Mouse (Mus musculus) CD4-positive, CD25-positive, alpha-beta regulatory T cell, adult 2 months (primary cell): ENCODE measurements at regions not wholly inside any gene's neighbourhood (a gene's known extent, or its start where the extent isn't known, plus 50 kb on each side); places are given as distances from the start of the nearest gene placed in this dataset.

Experiments
- DNase-seq: peaks from one replicate; pipeline ENCODE4 v3.0.0-alpha.2; 2012; ENCODE audit warnings: low read depth, low spot score

- no peak for DNase-seq
Observed at GRCm38 (mm10) chr2:166274016-166274346, 118.5 kb upstream of the Sulf2 start.

GRCm38 (mm10) chr2:166273312-166274015 lies 118.0 kb upstream of the Sulf2 start:
- no peak for DNase-seq

GRCm38 (mm10) chr2:166272841-166273240 lies 117.4 kb upstream of the Sulf2 start:
- no peak for DNase-seq

GRCm38 (mm10) chr2:166272190-166272543 lies 116.7 kb upstream of the Sulf2 start:
- no peak for DNase-seq

- DNase-seq: no peak
Observed at GRCm38 (mm10) chr2:166271373-166272189, 116.1 kb upstream of the Sulf2 start.

DNA sequence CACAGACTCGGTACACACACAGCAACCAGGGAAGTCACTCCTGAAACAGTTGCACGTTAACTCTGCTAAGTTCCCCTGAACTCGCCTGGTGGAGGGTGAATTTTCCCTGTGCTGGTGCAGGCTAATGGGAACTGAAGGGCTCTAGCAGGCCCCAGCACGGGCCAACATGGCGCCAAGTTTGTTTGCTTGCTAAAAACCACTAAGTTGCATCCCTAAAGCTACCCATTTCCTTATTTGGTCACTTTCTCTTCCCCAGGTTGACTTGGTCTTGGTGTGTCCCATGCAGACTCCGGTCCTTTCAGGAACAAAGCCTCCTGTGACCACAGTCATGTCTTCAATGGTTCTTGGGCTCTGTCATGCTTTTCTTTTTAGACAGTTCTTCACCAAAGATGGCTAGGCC lies 114.5 kb upstream of the Sulf2 start:
- no peak for DNase-seq

DNA sequence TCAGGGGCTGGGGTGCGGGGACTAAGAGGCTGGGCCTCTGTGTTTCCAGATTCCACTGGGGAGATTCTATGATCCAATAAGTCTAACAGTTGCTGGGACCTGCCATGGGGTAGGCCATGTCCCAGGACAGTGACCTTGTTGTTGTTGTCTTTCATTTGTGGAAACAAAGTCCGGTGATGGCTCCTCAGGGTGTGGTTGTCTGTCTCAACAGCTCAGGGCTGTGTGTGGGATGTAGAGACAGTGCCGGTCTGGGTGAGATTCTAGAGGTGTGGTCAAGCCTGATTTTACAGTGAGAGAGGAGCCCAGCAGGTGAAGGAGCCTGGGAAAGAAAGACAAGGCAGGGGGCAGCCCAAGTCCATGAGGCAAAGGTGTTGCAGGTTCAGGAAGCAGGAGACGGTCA lies 111.5 kb upstream of the Sulf2 start:
- no peak for DNase-seq

GRCm38 (mm10) chr2:166266507-166266906 lies 111.0 kb upstream of the Sulf2 start:
- no peak for DNase-seq

DNA sequence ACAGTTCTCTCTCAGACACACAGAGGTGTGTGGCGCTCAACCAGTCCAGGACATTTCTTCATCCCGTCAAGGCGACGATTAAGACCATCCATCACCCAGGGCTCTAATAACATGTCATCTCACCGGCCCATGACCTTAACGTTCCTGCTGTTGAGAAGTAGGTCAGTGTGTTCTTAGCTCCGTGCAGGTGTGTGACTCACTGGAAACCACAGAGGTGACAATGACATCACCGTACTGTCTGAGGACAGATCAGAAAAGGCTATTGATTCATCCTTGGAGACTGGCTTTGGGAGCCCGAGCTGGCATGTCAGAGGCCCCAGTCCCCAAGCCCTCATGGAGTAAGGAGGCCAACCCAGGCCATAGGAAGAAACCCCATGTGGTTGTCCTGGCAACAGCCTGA lies 109.3 kb upstream of the Sulf2 start:
- peak; percentile 6 for DNase-seq

DNA sequence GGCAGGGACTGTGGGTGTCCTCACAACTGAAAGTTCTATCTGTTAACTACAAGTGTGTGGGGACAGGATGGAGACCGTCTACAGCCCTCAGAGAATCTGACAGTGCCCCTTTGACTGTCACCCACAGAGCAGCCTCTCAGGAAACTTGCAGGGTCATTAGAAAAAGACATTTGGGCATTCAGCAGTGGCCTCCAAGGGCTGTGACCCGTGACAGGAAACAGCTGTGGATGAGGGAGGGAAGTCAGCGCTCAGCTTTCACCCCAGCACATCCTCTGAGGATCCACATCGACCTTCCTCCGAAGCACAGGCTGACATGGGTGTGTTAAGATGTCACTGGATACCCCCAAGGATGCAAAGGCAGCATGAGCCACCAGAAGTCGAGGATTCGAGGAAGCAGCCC lies 106.3 kb upstream of the Sulf2 start:
- no peak for DNase-seq

DNA sequence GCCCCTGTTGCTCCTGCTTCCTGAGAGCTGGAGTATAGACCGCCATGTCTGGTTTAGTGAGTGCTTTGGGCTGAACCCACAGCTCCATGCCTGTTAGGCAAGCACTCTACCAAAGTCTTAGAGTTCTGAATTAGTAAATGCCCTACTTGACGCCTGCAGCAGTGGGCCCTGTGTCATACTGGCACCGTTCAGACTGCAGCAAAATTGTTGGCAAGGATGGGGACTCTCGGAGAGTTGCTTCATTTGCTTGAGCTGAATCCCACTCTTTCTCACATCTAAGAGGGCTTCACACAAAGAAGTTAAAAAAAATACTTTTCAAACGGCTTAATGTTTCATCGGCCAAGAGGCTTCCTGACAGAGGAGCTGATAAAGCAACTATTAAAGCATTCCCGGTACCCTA lies 105.6 kb upstream of the Sulf2 start:
- DNase-seq: no peak

- no peak for DNase-seq
Observed at GRCm38 (mm10) chr2:166258771-166259180, 103.3 kb upstream of the Sulf2 start.

- DNase-seq: no peak
Observed at GRCm38 (mm10) chr2:166257666-166258065, 102.2 kb upstream of the Sulf2 start.

DNA sequence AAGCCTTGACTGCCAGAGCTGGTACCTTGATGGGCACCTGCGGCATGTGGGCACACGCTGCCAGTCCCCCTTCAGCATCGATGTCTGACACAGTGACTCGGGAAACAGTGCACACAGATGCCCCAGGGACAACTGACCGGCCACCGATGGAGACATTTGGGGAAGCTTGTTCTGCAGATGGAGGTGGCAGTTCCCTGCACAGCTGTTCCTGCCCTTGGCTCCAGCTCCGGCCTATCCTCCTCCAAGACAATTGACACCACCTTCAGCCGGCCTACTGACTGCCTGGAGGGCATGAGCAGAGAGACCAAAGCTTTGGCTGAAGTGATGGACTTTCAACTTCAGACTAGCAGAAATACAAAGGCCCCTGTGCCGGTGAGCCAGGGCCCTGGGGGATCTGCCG lies 100.7 kb upstream of the Sulf2 start:
- no peak for DNase-seq

DNA sequence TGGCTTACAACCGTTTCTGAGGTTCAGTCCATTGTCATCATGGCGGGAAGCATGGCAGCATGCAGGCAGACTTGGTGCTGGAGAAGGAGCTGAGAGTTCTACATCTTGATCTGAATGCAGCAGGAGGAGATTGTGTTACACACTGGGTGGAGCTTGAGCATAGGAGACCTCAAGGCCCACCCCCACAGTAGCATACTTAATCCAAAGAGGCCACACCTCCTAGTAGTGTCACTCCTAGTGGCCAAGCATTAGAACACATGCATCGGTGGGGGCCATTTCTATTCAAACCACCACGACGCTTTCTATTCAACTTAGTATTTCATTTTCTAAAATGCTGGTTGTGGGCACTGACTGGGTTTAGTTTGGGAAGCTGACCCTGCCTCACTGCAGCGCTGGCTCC lies 99.1 kb upstream of the Sulf2 start:
- DNase-seq: no peak

- DNase-seq: no peak
Observed at GRCm38 (mm10) chr2:166252107-166252506, 96.6 kb upstream of the Sulf2 start.

DNA sequence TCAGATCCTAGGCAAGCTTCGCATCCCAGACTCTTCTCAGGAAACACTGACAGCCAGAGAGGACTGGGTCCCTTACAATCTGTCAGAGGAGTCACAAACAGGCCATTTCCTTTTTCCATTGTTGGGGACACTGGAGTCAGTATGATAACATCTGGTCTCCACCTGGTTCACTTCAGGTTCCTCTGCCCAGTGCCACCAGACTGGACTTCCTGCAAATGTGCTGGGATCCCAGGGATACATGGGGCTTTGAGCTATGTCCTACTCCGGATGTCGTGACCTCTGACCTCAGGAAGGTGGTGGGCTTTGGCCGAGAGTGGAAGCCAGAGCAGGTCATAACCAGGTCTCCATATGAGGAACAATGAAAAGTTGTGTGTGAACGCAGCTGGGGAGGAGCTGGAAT lies 96.0 kb upstream of the Sulf2 start:
- no peak for DNase-seq

- DNase-seq: no peak
Observed at GRCm38 (mm10) chr2:166250571-166250970, 95.1 kb upstream of the Sulf2 start.

DNA sequence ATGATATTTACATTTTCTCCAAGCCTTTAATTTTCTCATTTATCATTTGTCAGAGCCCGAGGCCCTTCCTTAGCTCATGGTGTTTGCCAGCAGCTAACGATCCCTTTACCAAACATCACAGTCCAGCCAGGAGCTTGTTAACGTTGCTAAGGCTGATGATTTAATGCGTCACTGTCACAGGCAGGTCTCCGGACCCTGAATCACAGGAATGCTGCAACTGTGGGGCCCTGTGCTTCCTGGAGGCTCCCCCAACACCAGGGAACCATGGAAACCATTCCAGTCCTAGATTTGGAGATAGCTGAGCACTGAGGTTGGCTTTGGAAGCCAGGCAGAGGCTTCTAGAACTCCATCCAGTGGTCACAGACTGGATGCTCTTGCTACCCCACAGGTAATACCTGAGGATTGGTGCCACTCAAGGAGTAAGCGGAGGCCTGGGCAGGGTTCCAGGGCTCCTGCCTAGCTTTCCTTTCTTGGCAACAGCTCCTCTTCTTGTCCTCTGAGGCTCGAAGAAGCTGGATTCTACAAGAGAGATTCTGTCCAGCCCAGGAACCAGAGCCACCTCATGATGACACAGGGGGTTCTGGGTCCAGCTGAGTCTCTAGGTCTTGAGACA lies 94.0 kb upstream of the Sulf2 start:
- DNase-seq: no peak

DNA sequence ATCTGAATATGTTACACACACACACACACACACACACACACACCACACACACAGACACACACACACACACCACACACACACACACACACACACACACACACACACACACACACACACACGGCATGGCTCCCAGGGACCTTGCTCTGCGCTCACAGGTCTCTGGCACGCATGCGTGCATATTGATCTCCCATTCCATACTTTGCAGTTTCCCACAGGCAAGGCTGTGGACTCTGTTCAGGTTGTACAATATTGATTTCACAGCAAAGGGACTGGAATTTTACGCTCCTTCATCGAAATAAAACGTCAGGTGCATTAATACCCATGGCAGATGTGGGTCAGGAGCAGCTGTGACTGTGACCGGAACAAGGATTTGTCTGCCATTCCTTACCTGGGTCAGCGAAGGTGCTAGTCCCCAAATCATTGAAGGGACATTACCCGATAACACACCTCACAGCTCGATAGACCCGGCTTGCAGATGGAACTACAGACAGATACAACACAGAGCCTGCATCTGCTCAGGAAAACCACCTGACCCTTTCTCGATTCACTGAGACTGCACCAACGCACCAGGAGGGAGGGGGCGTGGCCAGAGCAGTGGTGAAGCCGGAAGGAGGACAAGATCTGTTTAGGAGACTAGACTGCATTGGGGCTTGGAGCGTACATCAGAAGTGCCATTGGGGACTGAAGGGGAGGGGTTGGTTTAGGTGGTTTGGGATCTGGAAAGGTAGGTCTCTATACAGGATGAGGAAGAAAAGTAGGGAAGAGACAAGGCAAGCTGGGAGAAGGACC lies 91.1 kb upstream of the Sulf2 start:
- DNase-seq: peak; percentile 19

- no peak for DNase-seq
Observed at GRCm38 (mm10) chr2:166245219-166245618, 89.8 kb upstream of the Sulf2 start.
